In genomic region chr15:92112455-92112854, GRCm38 (mm10) we compare ENCODE assay signal across 17 mouse cellular contexts.
A peak's percentile ranks its signal among the peaks of the same experiment; 100 is the strongest.
DNase-seq lines count a peak whose midpoint lies in the region; ATAC-seq and TF ChIP-seq lines count a peak whose summit lies in the region.
"Had no signal": no experiment of that assay in that cellular context is flagged by ENCODE, and none has a peak within 500 bp of the region (broad histone marks: within the 10 kb centered on the region; RNA-seq: fewer than 3 reads in every experiment).

No protein-coding gene starts in this region.

- intact Hi-C loops in left cerebral cortex, adult 2 months (cut with DNase I): no loop called here
- intact Hi-C loops in left cerebral cortex, postnatal 36 days (cut with DNase I): no loop called here

- peaks cover 20% of the 10 kb centered on the region for H3K4me1 ChIP-seq in forebrain, embryonic 10.5 days
- no peaks in the 10 kb centered on the region for H3K4me1 ChIP-seq in forebrain, embryonic 16.5 days (replicated peaks; ENCODE audit: control insufficient read depth, insufficient read depth, low read length)
- H3K4me1 ChIP-seq in intestine, embryonic 15.5 days (replicated peaks): no peaks in the 10 kb centered on the region
- H3K4me1 ChIP-seq: heart, embryonic 13.5 days had no signal

- no peaks in the 10 kb centered on the region for H3K36me3 ChIP-seq in forebrain, embryonic 10.5 days (replicated peaks)
- H3K36me3 ChIP-seq in forebrain, embryonic 16.5 days (ENCODE audit: control insufficient read depth, insufficient read depth): no peaks in the 10 kb centered on the region
- no peaks in the 10 kb centered on the region for H3K36me3 ChIP-seq in intestine, embryonic 15.5 days
- H3K36me3 ChIP-seq: heart, embryonic 13.5 days; midbrain, embryonic 13.5 days; neural tube, embryonic 13.5 days had no signal

- no peak overlapping the region for H3K4me3 ChIP-seq in forebrain, embryonic 10.5 days
- no peak overlapping the region for H3K4me3 ChIP-seq in forebrain, embryonic 16.5 days (replicated peaks; ENCODE audit: low read length)
- no peak overlapping the region for H3K4me3 ChIP-seq in left cerebral cortex, adult 2 months
- no peak overlapping the region for H3K4me3 ChIP-seq in intestine, embryonic 15.5 days (replicated peaks)
- H3K4me3 ChIP-seq: erythroblast, embryonic 14.5 days; heart, embryonic 13.5 days; midbrain, embryonic 13.5 days; neural tube, embryonic 13.5 days had no signal

- no peaks in the 10 kb centered on the region for H3K9me3 ChIP-seq in forebrain, embryonic 10.5 days
- no peaks in the 10 kb centered on the region for H3K9me3 ChIP-seq in forebrain, embryonic 16.5 days (ENCODE audit: control insufficient read depth, low read length)
- H3K9me3 ChIP-seq in intestine, embryonic 15.5 days: no peaks in the 10 kb centered on the region
- H3K9me3 ChIP-seq: heart, embryonic 13.5 days; midbrain, embryonic 13.5 days; neural tube, embryonic 13.5 days had no signal

- ATAC-seq in forebrain, embryonic 16.5 days: no peak
- no peak for ATAC-seq in intestine, embryonic 15.5 days
- ATAC-seq: CD4-positive, CD25-positive, alpha-beta regulatory T cell, adult 4 months; hindbrain, postnatal 0 days; midbrain, embryonic 13.5 days had no signal

- DNase-seq in forebrain, embryonic 10.5 days (ENCODE audit: extremely low spot score, low spot score): no peak
- no peak for DNase-seq in left cerebral cortex, adult 2 months (ENCODE audit: extremely low spot score in 1 of 2, low spot score in 2 of 2)
- DNase-seq in left cerebral cortex, postnatal 36 days (ENCODE audit: low spot score in 2 of 2): no peak
- DNase-seq in brain, adult 2 months (ENCODE audit: low read depth, low spot score): peak; percentile 45
- peak; percentile 13 for DNase-seq in forelimb bud, embryonic 11.5 days (ENCODE audit: low read depth, low spot score)
- no peak for DNase-seq in natural killer cell, adult 2 months (ENCODE audit: low spot score in 2 of 2)
- DNase-seq: gastrocnemius, postnatal 10 days; right cerebral cortex, postnatal 25 days had no signal

- no peak for TF ChIP-seq CTCF in left cerebral cortex, adult 2 months (IDR thresholded peaks at IDR 0.05)

- H3K27me3 ChIP-seq in forebrain, embryonic 10.5 days (ENCODE audit: poor library complexity, severe bottlenecking): no peaks in the 10 kb centered on the region
- no peaks in the 10 kb centered on the region for H3K27me3 ChIP-seq in forebrain, embryonic 16.5 days (replicated peaks; ENCODE audit: control insufficient read depth, insufficient read depth, low read length)
- H3K27me3 ChIP-seq in intestine, embryonic 15.5 days (replicated peaks): no peaks in the 10 kb centered on the region
- H3K27me3 ChIP-seq: heart, embryonic 13.5 days; midbrain, embryonic 13.5 days; neural tube, embryonic 13.5 days had no signal

- no peak overlapping the region for H3K4me2 ChIP-seq in forebrain, embryonic 16.5 days (ENCODE audit: low read length)
- H3K4me2 ChIP-seq in intestine, embryonic 15.5 days (replicated peaks): no peak overlapping the region
- H3K4me2 ChIP-seq: heart, embryonic 13.5 days; midbrain, embryonic 13.5 days; neural tube, embryonic 13.5 days had no signal

- no peak overlapping the region for H3K9ac ChIP-seq in forebrain, embryonic 16.5 days (replicated peaks; ENCODE audit: low read depth, low read length)
- no peak overlapping the region for H3K9ac ChIP-seq in intestine, embryonic 15.5 days
- H3K9ac ChIP-seq: heart, embryonic 13.5 days; midbrain, embryonic 13.5 days; neural tube, embryonic 13.5 days had no signal

- H3K27ac ChIP-seq in forebrain, embryonic 10.5 days: peak overlapping the region; percentile 16; the same call in 1 of the 2 replicates
- no peak overlapping the region for H3K27ac ChIP-seq in forebrain, embryonic 16.5 days (ENCODE audit: low read length)
- H3K27ac ChIP-seq in left cerebral cortex, adult 2 months: peak overlapping the region; percentile 41; the same call in 1 of the 2 replicates
- H3K27ac ChIP-seq in intestine, embryonic 15.5 days: no peak overlapping the region
- H3K27ac ChIP-seq: heart, embryonic 13.5 days; hindbrain, postnatal 0 days; midbrain, embryonic 13.5 days; neural tube, embryonic 13.5 days; stomach, postnatal 0 days had no signal

Comparison
In these comparisons a context has a peak if more than half of its experiments do, and no peak if none do; other contexts are left out.
1. H3K27ac ChIP-seq: peak in forebrain, embryonic 10.5 days (single experiment) and left cerebral cortex, adult 2 months (single experiment); none in forebrain, embryonic 16.5 days (single experiment) and intestine, embryonic 15.5 days (single experiment).
2. DNase-seq: peak in brain, adult 2 months (single experiment) and forelimb bud, embryonic 11.5 days (single experiment); none in forebrain, embryonic 10.5 days (single experiment), left cerebral cortex, adult 2 months (0 of 2), left cerebral cortex, postnatal 36 days (0 of 2) and natural killer cell, adult 2 months (0 of 2).